Mouse (Mus musculus) bone marrow, adult 2 months (tissue): Measurements from ENCODE around the gene Bcr.

ENCODE experiments used
- CTCF ChIP-seq: fragments of 200-500 bp; IDR thresholded peaks from 2 replicates; pipeline ENCODE4 v1.5.1; 2011; ENCODE audit warnings: low read length, control low read depth; ENCODE audit not compliant: control insufficient read depth, insufficient read depth
- POLR2A ChIP-seq: fragments of 200-500 bp; IDR thresholded peaks from 2 replicates; pipeline ENCODE4 v1.6.1; 2011; ENCODE audit warnings: low read depth, mild to moderate bottlenecking, control low read depth, low read length, borderline replicate concordance; ENCODE audit not compliant: control insufficient read depth

DNA sequence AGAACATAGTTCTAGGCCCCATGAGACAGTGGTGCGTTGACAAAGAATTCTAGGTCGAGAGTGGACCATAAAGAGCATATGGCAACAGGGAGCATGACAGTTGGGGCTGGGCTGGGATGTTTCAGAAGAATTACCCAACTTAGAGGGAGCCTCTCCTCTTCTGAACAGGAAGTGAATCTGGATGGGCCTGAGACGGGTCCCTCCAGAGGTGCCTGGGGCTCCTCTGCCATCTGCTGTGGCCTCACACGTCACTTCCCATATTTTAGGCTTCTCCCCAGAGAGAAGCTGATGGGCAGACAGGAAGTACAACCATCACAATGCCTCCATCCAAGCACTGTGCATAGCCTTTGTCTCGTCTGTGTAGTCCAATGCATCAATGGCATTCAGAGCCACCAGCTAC, 4.7 kb upstream of the Bcr start:
- TF ChIP-seq CTCF (no peak), POLR2A (no peak)
